19 mouse cellular contexts compared by ENCODE assay signal in genomic region chr10:3939895-3940595, GRCm38 (mm10). TPM values are rescaled to one million over a fixed set of nuclear protein-coding genes. Genes with fewer than 3 reads are reported as not detected.
A peak's percentile ranks its signal among the peaks of the same experiment; 100 is the strongest.
DNase-seq lines count a peak whose midpoint lies in the region; ATAC-seq and TF ChIP-seq lines count a peak whose summit lies in the region.
"Had no signal": no experiment of that assay in that cellular context is flagged by ENCODE, and none has a peak within 500 bp of the region (broad histone marks: within the 10 kb centered on the region; RNA-seq: fewer than 3 reads in every experiment).

No protein-coding gene starts in this region.

- DNase-seq in hindbrain, embryonic 10.5 days (ENCODE audit: low spot score): no peak
- no peak for DNase-seq in lung, postnatal 0 days (ENCODE audit: low spot score)
- DNase-seq in lung, adult 18-20 months: no peak
- DNase-seq in R1 (ENCODE audit: low read depth, low spot score): peak; percentile 68
- DNase-seq in cerebellum, adult 9-11 months: no peak
- DNase-seq: adrenal gland, adult 2 months; B cell, adult 2 months; cerebellum, adult 11-12 months; forebrain, postnatal 0 days; heart, adult 18-20 months; kidney, postnatal 36 days; liver; lung, adult 2 months; thymus, postnatal 4 days had no signal

- TF ChIP-seq EP300 in lung, postnatal 0 days (IDR thresholded peaks at IDR 0.05): no peak

- TF ChIP-seq CTCF in lung, postnatal 0 days (IDR thresholded peaks at IDR 0.05): no peak

- no peak overlapping the region for H3K9ac ChIP-seq in hindbrain, embryonic 13.5 days
- H3K9ac ChIP-seq in lung, postnatal 0 days (replicated peaks; ENCODE audit: low read depth): no peak overlapping the region
- no peak overlapping the region for H3K9ac ChIP-seq in stomach, embryonic 16.5 days (ENCODE audit: low read length)
- H3K9ac ChIP-seq: forebrain, postnatal 0 days; hindbrain, embryonic 12.5 days; neural tube, embryonic 13.5 days had no signal

- no peak for ATAC-seq in hindbrain, embryonic 13.5 days (ENCODE audit: low FRiP score)
- ATAC-seq in lung, postnatal 0 days: no peak
- no peak for ATAC-seq in stomach, embryonic 16.5 days (ENCODE audit: insufficient read depth, low FRiP score)
- ATAC-seq: forebrain, postnatal 0 days had no signal

- H3K4me3 ChIP-seq in hindbrain, embryonic 10.5 days: no peak overlapping the region
- H3K4me3 ChIP-seq in hindbrain, embryonic 13.5 days: no peak overlapping the region
- no peak overlapping the region for H3K4me3 ChIP-seq in lung, postnatal 0 days (ENCODE audit: low read depth, low read length)
- no peak overlapping the region for H3K4me3 ChIP-seq in stomach, embryonic 16.5 days (replicated peaks; ENCODE audit: low read length)
- H3K4me3 ChIP-seq: hindbrain, embryonic 12.5 days; neural tube, embryonic 13.5 days had no signal

- H3K36me3 ChIP-seq in hindbrain, embryonic 10.5 days: peaks cover 18% of the 10 kb centered on the region
- no peaks in the 10 kb centered on the region for H3K36me3 ChIP-seq in hindbrain, embryonic 13.5 days
- H3K36me3 ChIP-seq in lung, postnatal 0 days (ENCODE audit: insufficient read depth, low read length): no peaks in the 10 kb centered on the region
- no peaks in the 10 kb centered on the region for H3K36me3 ChIP-seq in stomach, embryonic 16.5 days (ENCODE audit: control insufficient read depth, insufficient read depth, low read length)
- H3K36me3 ChIP-seq: G1E; neural tube, embryonic 13.5 days had no signal

- H3K9me3 ChIP-seq in hindbrain, embryonic 10.5 days: 0 out of 2 replicates have a peak, but pooled peaks cover 2% of the 10 kb centered on the region
- H3K9me3 ChIP-seq in hindbrain, embryonic 13.5 days: no peaks in the 10 kb centered on the region
- H3K9me3 ChIP-seq in lung, postnatal 0 days (ENCODE audit: low read length): no peaks in the 10 kb centered on the region
- no peaks in the 10 kb centered on the region for H3K9me3 ChIP-seq in stomach, embryonic 16.5 days (replicated peaks; ENCODE audit: control insufficient read depth, low read length)
- H3K9me3 ChIP-seq: G1E; hindbrain, embryonic 12.5 days; neural tube, embryonic 13.5 days had no signal

- H3K4me1 ChIP-seq in hindbrain, embryonic 10.5 days (replicated peaks): peaks cover 21% of the 10 kb centered on the region
- H3K4me1 ChIP-seq in hindbrain, embryonic 13.5 days (replicated peaks): peaks cover 6% of the 10 kb centered on the region; the same call in 1 of the 2 replicates
- no peaks in the 10 kb centered on the region for H3K4me1 ChIP-seq in lung, postnatal 0 days (ENCODE audit: insufficient read depth, low read depth, low read length)
- peaks cover 12% of the 10 kb centered on the region; the same call in 1 of the 2 replicates for H3K4me1 ChIP-seq in stomach, embryonic 16.5 days (ENCODE audit: control insufficient read depth, insufficient read depth, low read length)
- H3K4me1 ChIP-seq: neural tube, embryonic 13.5 days had no signal

- no peak overlapping the region for H3K4me2 ChIP-seq in hindbrain, embryonic 13.5 days
- no peak overlapping the region for H3K4me2 ChIP-seq in lung, postnatal 0 days (replicated peaks; ENCODE audit: low read depth, low read length)
- H3K4me2 ChIP-seq in stomach, embryonic 16.5 days (ENCODE audit: low read depth, low read length): no peak overlapping the region
- H3K4me2 ChIP-seq: hindbrain, embryonic 12.5 days; neural tube, embryonic 13.5 days had no signal

- H3K27ac ChIP-seq in hindbrain, embryonic 10.5 days: 0 out of 2 replicates have a peak overlapping the region, but pooled peaks have one; percentile 75
- H3K27ac ChIP-seq in hindbrain, embryonic 13.5 days: no peak overlapping the region
- peak overlapping the region; percentile 51; the same call in 1 of the 2 replicates for H3K27ac ChIP-seq in lung, postnatal 0 days (ENCODE audit: low read length)
- peak overlapping the region; percentile 86 for H3K27ac ChIP-seq in stomach, embryonic 16.5 days (ENCODE audit: low read length)
- H3K27ac ChIP-seq: hindbrain, embryonic 12.5 days; neural tube, embryonic 13.5 days had no signal

- H3K27me3 ChIP-seq in hindbrain, embryonic 10.5 days (ENCODE audit: insufficient read depth, poor library complexity, severe bottlenecking): no peaks in the 10 kb centered on the region
- H3K27me3 ChIP-seq in hindbrain, embryonic 13.5 days: no peaks in the 10 kb centered on the region
- H3K27me3 ChIP-seq in lung, postnatal 0 days (replicated peaks; ENCODE audit: insufficient read depth, low read length): no peaks in the 10 kb centered on the region
- H3K27me3 ChIP-seq in stomach, embryonic 16.5 days (ENCODE audit: control insufficient read depth, insufficient read depth, low read length): no peaks in the 10 kb centered on the region
- H3K27me3 ChIP-seq: hindbrain, embryonic 12.5 days; neural tube, embryonic 13.5 days had no signal

- 92% methylated on average over 11 of the region's 11 CpGs for WGBS in hindbrain, embryonic 10.5 days
- 88% methylated on average over 11 of the region's 11 CpGs for WGBS in hindbrain, embryonic 13.5 days
- 89% methylated on average over 11 of the region's 11 CpGs for WGBS in lung, postnatal 0 days
- 85% methylated on average over 11 of the region's 11 CpGs for WGBS in stomach, embryonic 16.5 days

RNA-seq across cellular contexts. Expression of gene Mthfd1l, which starts 32.9 kb away (rescaled TPM):
- 14.0 and 22.9 TPM in 2 replicates for polyA plus RNA-seq in hindbrain, embryonic 10.5 days (2016; fragmentation: Nextera tagmentation; extraction: Ambion mirVana)
- polyA plus RNA-seq in hindbrain, embryonic 13.5 days (2015; fragmentation: Nextera tagmentation; extraction: Ambion mirVana): 5.3 and 6.0 TPM in 2 replicates
- 3.0 and 3.7 TPM in 2 replicates for polyA plus RNA-seq in lung, postnatal 0 days (2015; fragmentation: Nextera tagmentation; extraction: Ambion mirVana)
- 14.0 and 14.8 TPM in 2 replicates for polyA plus RNA-seq in stomach, embryonic 16.5 days (2015; fragmentation: Nextera tagmentation; extraction: Ambion mirVana)
